Comparison of ENCODE assay signal across 14 mouse cellular contexts in genomic region chr2:77819539-77819938, GRCm38 (mm10). TPM values are rescaled to one million over a fixed set of nuclear protein-coding genes. Genes with fewer than 3 reads are reported as not detected.
DNase-seq lines count a peak whose midpoint lies in the region; ATAC-seq and TF ChIP-seq lines count a peak whose summit lies in the region.
"Had no signal": no experiment of that assay in that cellular context is flagged by ENCODE, and none has a peak within 500 bp of the region (broad histone marks: within the 10 kb centered on the region; RNA-seq: fewer than 3 reads in every experiment).

Zfp385b (minus strand) TSS chr2:77819639.

- TF ChIP-seq POLR2A in cortical plate, adult 2 months (IDR thresholded peaks at IDR 0.05; ENCODE audit: extremely low read depth, insufficient read depth, low read length): no peak

- no peak for DNase-seq in gastrocnemius, postnatal 4 days (ENCODE audit: low spot score in 2 of 2)
- DNase-seq in gastrocnemius, postnatal 14 days: no peak
- DNase-seq in layer of hippocampus, adult 8-10 months (ENCODE audit: low spot score in 2 of 2): no peak
- no peak for DNase-seq in layer of hippocampus, adult 11-12 months (ENCODE audit: low spot score)
- DNase-seq in left cerebral cortex, postnatal 25 days (ENCODE audit: low spot score in 2 of 2): no peak
- DNase-seq in adrenal gland, adult (ENCODE audit: inconsistent age in 2 of 2, low spot score in 1 of 2): no peak
- DNase-seq: adrenal gland, postnatal 25 days; kidney, postnatal 10 days; liver, embryonic 13.5 days; right cerebral cortex, postnatal 14 days; thymus, adult 2 months had no signal

- H3K27ac ChIP-seq in cortical plate, adult 2 months (ENCODE audit: insufficient read depth, low read length): no peak within 1 kb of the TSS
- H3K27ac ChIP-seq: liver, embryonic 13.5 days had no signal

- no peak within 1 kb of the TSS for H3K4me3 ChIP-seq in cortical plate, adult 2 months (ENCODE audit: insufficient read depth, low read length)
- H3K4me3 ChIP-seq: liver, embryonic 13.5 days had no signal

- TF ChIP-seq CTCF in cortical plate, adult 2 months (IDR thresholded peaks at IDR 0.05; ENCODE audit: extremely low read depth, insufficient read depth, low read length): no peak

- ATAC-seq in megakaryocyte, adult 5-6 weeks (ENCODE audit: poor library complexity, severe bottlenecking): no peak

- peaks cover 2% of the 10 kb centered on the region; the same call in 1 of the 2 replicates for H3K4me1 ChIP-seq in cortical plate, adult 2 months (ENCODE audit: control insufficient read depth, insufficient read depth, low read length)

- intact Hi-C loops in gastrocnemius, postnatal 14 days (cut with DNase I; ENCODE audit: low total_unique reads): no loop called here
- intact Hi-C loops in left cerebral cortex, postnatal 25 days (cut with DNase I): loop anchor here (5.0 kb wide), 2 partner anchors 52 to 88 kb away; no protein-coding TSS in a partner anchor

RNA-seq across cellular contexts. Expression of gene Zfp385b, which starts in this region (rescaled TPM):
- 10 to 100 TPM; 11.5 to 13.1 TPM for total RNA-seq in gastrocnemius, postnatal 4 days (2021)
- total RNA-seq in gastrocnemius, postnatal 14 days (2021): 1 to 10 TPM; 3.7 to 4.4 TPM
- total RNA-seq in layer of hippocampus, adult 8-10 months (2022): 10 to 100 TPM; 46.0 to 52.8 (median 49.5) TPM
- 36.6 and 39.1 TPM in 2 replicates for polyA plus RNA-seq in cortical plate, adult 2 months (2012; rRNA removed)
- 10 to 100 TPM; 46.6 to 56.4 TPM for total RNA-seq in left cerebral cortex, postnatal 25 days (2021)
- not detected in 2 replicates for total RNA-seq in megakaryocyte, adult 5-6 weeks (2015)
- not detected in 2 replicates for total RNA-seq in megakaryocyte, adult 5-6 weeks (2017)
- total RNA-seq: hematopoietic stem cell, adult 5-6 weeks had no signal

Comparison
In these comparisons a context has a peak if more than half of its experiments do, and no peak if none do; other contexts are left out.
1. RNA of gene Zfp385b (total RNA-seq): 46.6 to 56.4 TPM in left cerebral cortex, postnatal 25 days, 46.0 to 52.8 TPM in layer of hippocampus, adult 8-10 months, 11.5 to 13.1 TPM in gastrocnemius, postnatal 4 days and 3.7 to 4.4 TPM in gastrocnemius, postnatal 14 days; not detected in megakaryocyte, adult 5-6 weeks; every median in the first group is over 4 times any median in the second.